Mouse (Mus musculus): ENCODE results near the gene Invs. TPM values are rescaled to one million over a fixed set of nuclear protein-coding genes. Genes with fewer than 3 reads are reported as not detected.

The Invs gene
- polyA plus RNA-seq (2012) = 7.2 and 7.3 TPM in 2 replicates

DNA sequence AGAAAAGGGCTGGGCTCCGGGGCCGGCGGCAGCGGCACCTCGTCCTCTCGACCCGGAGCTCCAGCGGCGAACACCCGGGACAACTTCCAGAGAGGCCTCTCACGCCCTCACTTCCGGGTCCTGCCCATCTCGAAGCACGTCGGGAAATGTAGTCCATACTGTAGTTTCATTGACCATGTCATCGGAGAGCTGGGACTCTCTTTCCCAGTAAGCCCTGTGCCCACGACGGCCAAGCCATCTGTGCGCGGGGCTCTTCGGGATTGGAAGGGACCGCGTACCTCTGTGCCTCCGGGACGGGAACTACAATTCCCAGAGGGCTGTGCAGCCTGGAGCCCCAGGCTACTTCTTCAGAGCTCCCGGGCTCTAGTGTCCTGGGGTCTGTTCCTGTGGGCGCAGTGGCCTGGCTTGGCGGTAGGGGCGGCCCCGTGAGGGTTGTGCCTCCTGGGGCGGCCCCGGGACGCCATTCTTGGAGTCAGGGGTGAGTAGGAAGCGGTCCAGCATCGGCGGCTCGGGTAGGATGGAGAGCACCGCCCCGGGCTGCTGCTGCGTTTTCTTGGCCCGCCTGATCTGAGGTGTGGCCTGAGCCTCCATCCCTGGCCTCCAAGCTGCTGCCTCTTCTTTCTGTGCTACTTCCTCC, at the start of gene Invs, which contains the start of gene Erp44:
Invs (plus strand) TSS at position 263 of the 637 bp plus-strand sequence.
Erp44 (minus strand) TSS at position 61 of the 637 bp plus-strand sequence.
- no peak for TF ChIP-seq GATA1 (IDR thresholded peaks at IDR 0.05; ENCODE audit: low read length)

DNA sequence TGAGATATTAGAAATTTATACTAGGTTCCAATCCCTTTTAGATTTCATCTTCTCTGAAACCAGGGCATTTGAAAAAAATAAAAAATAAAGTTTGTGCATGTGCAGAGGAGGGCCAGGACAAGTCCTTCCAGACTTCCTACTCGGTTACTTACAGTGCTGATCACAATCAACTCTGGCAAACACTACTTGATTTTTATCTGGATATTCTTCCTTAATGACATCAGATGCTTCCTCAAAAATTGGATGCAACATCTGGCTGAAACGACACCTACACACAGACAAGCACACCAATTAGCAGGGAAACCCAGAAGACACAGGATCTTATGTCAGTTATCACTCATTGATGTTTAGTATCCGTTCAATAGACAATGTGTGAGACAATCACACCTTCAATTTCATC, 42.8 kb upstream of the Invs start:
- TF ChIP-seq GATA1 (IDR thresholded peaks at IDR 0.05; ENCODE audit: low read length) = no peak

DNA sequence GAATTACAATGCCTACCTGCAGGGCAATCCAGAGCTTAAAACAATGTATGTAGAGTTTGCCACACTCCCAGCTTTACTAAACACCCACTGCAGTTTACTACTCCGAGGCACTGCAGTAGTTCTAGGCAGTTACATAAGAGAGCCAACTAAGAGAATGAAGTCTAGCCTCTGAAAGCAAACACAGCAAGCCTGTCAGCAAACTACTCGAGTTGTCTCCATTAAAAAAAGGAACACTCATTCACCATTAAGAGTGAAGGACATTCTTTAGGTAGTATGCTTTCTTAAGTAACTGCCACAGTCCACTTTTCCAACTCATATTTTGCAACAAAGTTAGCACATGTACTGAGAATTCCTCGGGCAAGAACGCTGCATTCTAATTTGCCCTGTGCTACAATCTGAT, 40.5 kb upstream of the Invs start:
- TF ChIP-seq GATA1 (IDR thresholded peaks at IDR 0.05; ENCODE audit: low read length) = no peak

DNA sequence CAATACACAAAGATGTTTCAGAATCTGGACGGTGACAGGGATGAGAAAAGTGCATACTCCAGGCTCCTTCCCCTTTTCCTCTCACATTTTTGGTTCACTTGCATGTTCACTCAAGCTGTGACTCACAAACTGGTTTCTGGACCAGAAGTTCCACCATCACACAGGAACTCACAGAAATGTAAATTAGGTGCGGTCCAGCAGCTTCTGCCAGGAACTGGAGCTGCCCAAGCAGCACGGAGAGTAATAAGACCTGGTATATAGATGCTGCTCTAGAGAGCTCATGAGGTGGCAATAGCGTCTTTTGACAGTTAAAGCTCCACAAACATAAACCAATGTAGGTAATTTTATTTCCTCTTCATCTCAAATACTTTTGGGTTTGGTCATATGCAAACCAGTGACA, 37.1 kb upstream of the Invs start:
- no peak for TF ChIP-seq GATA1 (IDR thresholded peaks at IDR 0.05; ENCODE audit: low read length)

DNA sequence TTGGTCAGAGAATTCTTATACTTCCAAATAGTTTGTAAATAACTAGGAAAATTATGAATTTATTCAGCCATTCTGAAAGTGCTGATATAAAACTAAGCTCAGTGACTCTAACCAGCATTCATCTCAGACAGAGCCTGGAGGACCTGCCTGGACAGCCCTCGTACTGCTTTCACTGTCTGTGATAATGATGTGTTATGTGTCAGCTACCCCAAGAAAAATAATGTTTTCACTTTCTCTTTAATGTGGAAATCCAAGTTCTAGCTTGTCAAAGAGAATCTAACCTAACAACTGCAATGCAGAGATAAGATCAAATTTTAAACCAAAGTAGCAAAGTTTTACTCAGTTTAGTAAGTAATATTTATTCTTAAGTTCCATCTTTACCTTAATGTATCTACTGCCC, 35.8 kb upstream of the Invs start:
- no peak for TF ChIP-seq GATA1 (IDR thresholded peaks at IDR 0.05; ENCODE audit: low read length)

DNA sequence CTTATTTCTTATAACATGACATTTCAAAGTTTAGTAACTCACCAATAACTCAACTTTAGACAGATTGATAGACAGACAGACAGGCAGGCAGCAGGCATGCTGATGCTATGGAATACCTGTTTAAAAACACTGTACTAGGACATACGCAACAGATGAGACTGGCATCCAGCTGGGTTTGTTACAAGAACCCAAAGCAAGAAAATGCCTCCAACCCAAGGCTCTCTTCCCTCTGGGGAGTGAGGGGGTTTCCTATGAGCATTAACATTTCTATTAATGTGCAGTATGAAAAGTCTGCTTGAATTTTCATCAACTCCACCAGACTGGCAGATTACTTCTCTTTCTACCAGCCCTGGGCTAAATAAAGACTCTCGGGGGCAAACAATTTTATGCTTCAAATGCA, 35.3 kb upstream of the Invs start:
- no peak for TF ChIP-seq GATA1 (IDR thresholded peaks at IDR 0.05; ENCODE audit: low read length)

DNA sequence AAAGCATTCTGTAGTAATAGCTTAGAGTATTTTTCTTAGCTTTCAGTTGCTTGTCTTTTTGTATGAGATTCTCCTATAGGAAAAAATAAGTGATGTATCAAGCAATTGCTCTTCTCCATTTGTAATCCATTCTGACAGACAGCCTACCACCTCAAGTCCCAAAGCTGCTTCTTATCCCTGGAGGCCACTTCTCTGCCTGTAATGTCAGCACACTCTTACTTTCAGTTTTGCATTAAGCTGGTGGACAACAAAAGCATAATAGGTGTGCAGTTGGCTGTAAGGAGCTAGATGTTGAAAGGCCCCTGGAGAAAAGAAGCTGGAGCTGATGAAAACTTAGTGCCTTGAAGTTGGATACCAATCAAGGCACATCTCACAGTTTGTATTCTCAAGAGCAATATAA, 26.3 kb upstream of the Invs start:
- TF ChIP-seq GATA1 (IDR thresholded peaks at IDR 0.05; ENCODE audit: low read length) = no peak

DNA sequence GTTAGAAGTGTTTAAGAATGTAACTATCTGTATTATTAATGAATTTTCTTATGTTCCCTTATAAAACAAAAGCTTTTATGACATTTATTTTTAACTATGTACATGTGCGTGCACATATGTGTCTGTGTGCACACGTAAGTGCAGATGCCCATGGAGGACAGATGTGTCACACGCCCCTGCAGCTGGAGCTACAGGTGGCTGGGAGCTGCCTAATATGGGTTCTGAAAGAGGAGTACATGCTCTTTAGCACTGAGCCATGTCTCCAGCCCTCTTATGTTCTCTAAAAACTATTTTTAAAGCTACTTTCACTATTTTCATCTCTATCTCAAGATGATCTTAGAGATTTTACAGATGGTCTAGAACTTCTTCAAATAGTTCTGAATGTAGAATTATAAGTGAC, 21.5 kb upstream of the Invs start:
- TF ChIP-seq GATA1 (IDR thresholded peaks at IDR 0.05; ENCODE audit: low read length) = no peak

DNA sequence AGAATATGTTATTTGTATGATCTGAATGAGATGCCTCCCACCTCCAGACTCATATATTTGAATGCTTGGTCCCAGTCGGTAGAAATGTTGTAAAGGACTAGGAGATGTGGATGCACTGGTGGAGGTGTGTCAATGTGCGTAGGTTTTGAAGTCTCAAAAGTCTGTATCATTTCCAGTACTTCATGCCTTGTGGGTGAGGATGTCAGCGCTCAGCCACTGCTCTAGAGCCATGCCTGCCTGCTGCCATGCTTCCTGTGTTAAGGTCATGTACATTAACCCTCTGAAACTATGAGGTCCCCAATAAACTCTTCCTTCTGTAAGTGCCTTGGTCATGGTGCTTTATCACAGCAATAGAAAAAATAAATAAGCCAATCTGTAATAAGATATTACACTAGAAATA, 11.9 kb upstream of the Invs start:
- no peak for TF ChIP-seq GATA1 (IDR thresholded peaks at IDR 0.05; ENCODE audit: low read length)

DNA sequence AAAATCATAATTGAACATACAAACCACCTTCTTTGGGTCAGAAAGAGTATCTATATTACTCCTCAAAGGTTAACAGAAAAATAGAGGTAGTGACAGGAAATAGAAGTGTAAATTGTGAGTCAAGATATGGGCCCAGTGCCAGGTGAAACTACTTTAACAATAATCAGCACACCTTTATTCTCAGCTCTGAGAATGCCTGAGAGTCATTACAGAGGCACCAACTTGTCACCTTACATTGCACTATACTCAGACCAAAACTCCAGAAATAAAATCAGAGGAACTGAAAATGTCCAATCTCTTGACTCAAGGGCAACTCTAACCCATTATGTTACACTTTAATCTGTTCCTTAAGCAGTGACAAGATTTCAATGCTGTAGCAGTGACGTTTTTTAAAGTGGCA, 11.4 kb upstream of the Invs start:
- no peak for TF ChIP-seq GATA1 (IDR thresholded peaks at IDR 0.05; ENCODE audit: low read length)

DNA sequence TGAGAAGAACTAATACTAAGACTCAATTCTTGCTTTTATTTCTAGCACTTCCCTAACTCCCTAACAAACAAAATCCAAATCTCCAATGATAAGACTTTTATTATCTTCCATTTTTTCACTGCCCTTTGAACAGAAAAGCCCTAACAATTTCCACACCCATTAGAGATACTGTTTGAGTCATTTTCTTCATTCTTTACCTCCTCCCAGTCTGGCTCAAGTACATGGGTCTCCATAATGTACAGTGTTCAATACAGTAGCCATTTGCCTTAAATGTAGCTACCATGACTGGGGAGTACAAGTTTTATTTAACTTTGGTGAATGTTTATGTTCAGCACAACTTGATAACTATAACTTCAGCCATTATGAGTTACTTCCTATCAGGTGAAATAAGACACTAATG, 9.0 kb upstream of the Invs start:
- TF ChIP-seq GATA1 (IDR thresholded peaks at IDR 0.05; ENCODE audit: low read length) = no peak

DNA sequence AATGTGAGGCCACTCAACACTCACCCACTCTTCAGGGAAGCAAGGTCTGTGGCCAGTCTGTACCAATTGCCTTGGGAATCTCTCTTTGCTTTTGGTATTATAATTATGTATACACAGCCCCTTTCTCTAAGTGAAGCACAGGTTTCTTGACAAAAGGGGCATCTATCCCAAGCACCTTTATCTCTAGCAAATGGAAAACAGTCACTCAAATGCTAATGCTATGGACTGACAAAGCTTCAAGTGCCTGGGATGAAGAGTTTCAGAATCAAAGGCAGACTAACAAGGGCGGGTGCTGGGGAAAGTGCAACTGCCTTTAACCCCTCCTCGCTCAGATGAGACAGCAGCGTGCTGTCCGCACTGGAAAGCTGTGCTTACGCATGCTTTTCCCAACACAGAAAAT, 7.7 kb upstream of the Invs start:
- TF ChIP-seq GATA1 (IDR thresholded peaks at IDR 0.05; ENCODE audit: low read length) = no peak

DNA sequence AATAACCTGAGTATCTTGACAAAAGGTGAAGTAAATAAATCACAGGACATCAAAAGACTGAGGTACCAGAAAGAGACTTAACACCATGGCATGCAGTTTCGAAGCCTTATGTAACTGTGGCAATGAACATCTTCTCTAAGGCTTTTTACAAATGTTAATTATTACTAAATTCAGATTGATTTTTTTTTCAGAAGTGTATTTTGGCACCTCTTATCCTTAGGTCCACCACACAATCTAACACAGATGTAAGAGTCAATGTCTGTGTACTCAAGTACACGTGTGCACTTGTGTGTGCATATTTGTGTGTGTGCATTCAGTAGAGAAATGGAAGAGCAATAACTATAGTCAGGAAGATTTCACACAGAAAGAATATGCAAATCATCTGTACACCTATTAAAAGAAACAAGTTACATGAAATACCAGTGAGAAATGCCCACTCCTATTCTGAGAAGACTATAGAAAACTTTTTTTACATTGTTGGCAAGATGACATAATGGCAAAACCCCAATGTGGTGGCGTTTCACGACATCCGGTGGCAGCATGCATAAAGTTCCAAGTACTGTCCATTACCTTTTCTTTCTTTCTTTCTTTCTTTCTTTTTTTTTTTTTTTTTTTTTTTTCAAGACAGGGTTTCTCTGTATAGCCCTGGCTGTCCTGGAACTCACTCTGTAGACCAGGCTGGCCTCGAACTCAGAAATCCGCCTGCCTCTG, 6.3 kb upstream of the Invs start:
- no peak for TF ChIP-seq GATA1 (IDR thresholded peaks at IDR 0.05; ENCODE audit: low read length)

DNA sequence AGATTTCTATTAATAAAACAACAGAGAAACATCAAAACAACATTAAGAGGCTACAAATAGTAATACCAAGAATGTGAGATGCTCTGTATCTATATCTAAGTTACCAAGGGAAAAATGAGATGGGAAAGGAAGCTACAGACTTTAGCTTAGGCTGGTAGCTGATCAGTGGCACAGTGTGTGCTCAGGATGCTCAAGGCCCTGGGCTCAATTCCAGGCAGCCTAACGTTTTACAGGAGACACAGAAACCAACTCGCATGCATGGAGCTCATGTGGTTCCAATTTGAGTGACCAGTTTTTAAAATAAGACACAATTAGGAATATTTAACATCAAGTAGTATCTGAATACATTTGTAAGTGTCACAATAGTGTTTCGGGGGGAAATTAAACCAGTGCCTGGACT, 3.8 kb upstream of the Invs start:
- no peak for TF ChIP-seq GATA1 (IDR thresholded peaks at IDR 0.05; ENCODE audit: low read length)

DNA sequence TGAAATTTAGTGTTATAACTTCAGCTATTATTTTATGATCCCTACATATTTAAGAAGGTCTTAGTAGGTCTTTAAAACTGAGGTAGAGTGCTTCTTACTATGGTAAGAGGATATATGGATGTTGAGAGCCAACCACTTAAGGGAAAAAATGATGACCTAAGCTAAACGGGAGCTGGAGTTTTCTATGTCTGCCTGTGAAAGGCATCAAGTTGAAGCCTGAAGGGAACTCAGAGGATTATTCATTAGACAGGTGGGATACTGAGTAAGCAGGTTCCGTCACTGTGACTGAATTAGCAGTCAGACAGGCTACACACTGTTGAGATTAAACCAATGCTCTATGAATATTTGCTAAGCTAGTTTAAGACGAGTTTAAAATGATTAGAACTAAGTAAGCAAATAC, 2.5 kb upstream of the Invs start:
- TF ChIP-seq GATA1 (IDR thresholded peaks at IDR 0.05; ENCODE audit: low read length) = no peak

DNA sequence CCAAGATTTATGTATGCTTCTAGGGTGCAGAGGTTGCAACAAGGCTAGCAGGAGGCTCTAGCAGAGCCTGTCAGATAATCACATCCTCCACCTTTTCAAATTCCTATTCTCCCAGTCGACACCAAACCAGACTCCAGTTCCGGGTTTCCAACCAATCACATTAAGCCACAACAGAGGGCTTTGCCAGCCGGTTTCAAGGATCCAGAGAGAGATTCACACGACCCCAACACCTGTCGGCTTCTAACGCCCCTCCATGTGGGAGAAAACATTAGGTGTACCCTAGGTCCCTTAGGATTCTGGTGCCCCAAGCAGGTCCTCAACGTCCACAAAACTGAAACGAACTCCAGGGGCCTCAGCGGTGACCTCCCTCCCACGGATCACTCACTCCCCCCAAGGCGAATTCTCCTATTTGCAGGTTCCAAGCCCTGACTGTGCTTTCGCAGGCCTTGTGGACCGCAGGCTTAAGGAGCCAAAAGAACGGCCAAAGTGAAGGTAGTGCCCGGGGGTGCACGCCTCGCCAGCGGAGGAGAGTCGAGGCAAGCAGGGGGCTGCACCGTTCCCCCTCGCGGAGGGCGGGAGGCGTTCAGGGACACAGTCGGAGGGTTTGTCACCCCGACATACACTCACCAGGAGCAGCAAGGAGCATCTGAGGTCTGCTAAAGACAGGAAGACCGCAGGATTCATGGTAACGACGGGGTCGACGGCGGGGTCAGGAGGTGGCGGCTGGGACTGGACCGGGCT, 633 bp upstream of the Invs start:
- no peak for TF ChIP-seq GATA1 (IDR thresholded peaks at IDR 0.05; ENCODE audit: low read length)

DNA sequence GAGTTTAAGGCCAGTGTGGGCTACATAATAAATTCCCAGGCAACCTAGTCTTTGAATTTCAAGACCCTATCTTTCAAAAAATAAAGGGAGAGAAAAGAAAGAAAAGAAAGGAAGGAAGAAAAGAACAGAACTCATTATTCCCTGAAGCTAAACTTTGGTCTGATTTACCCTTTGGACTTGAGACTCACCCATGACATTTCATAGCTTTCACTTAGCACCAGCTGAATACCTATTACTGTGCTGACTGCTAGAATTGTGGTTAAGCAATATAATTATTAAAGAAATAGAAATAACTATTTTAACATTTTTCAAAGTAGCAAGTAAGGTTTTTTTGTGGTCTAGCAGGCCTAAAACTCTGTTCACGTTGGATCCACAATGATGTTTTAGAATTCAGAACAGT, 1.6 kb downstream of the Invs start:
- no peak for TF ChIP-seq GATA1 (IDR thresholded peaks at IDR 0.05; ENCODE audit: low read length)

All from G1E-ER4 (cell line).